Mouse (Mus musculus): ENCODE data around the gene 1700061G19Rik. TPM values are rescaled to one million over a fixed set of nuclear protein-coding genes. Genes with fewer than 3 reads are reported as not detected.
A peak's percentile ranks its signal among the peaks of the same experiment; 100 is the strongest.

1700061G19Rik gene
- total RNA-seq, 1 experiment, result 17.3 TPM

DNA sequence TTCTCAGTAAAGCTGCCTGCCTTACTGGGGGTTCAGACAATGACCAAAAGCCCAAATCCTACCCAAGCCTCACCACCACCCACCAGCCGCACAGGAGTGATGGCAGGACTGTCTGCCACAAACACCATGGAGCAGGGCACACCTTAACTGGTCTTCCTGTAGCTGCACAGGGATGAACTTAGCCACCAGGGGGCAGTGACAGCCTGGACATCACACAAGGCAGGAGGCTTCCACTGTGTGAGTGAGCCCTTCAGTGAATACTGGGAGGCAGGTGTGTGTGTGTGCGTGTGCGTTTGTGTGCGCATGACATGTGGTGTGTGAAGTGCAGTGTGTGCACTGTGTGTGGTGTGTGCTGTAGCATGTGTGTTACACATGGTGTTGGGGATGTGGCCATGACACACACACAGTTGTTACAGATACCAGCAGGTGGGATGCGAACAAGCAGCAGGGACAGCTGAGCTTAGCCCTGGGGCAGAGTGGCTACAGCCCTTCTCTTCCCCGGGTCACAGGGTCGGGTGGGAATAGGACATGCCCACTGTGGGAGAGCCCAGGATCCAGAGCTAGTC, 22.4 kb downstream of the 1700061G19Rik start:
- TF ChIP-seq ZC3H11A (IDR thresholded peaks at IDR 0.05; ENCODE audit: borderline replicate concordance, low read depth, low read length) (peak; percentile 66; the same call in 1 of the 2 replicates), MAFK (IDR thresholded peaks at IDR 0.05; ENCODE audit: insufficient read depth, low read depth, low read length) (no peak), HCFC1 (IDR thresholded peaks at IDR 0.05; ENCODE audit: borderline replicate concordance, insufficient read depth, low read length) (no peak), CHD2 (IDR thresholded peaks at IDR 0.05; ENCODE audit: low read depth, low read length) (no peak), ZNF384 (IDR thresholded peaks at IDR 0.05; ENCODE audit: low read depth, low read length) (no peak)
- Histone ChIP-seq H3K9me3 (ENCODE audit: control insufficient read depth, insufficient read depth, low read depth, low read length) (no peaks in the 10 kb centered on the region), H3K36me3 (ENCODE audit: control insufficient read depth, insufficient read depth, low read length, poor library complexity, severe bottlenecking) (peaks cover 73% of the 10 kb centered on the region), H3K4me1 (ENCODE audit: control insufficient read depth in 2 of 2, insufficient read depth in 2 of 2, low read length in 2 of 2, poor library complexity in 1 of 2) (peaks cover 0 to 2% of the 10 kb centered on the region in 2 experiments; a peak in 1 of 4 replicates), H3K27ac (ENCODE audit: insufficient read depth, low read depth, low read length, poor library complexity, severe bottlenecking) (no peak overlapping the region), H3K4me3 (ENCODE audit: insufficient read depth in 1 of 2, low read depth in 1 of 2, low read length in 2 of 2, poor library complexity in 1 of 2, severe bottlenecking in 1 of 2) (no peak overlapping the region), H3K9ac (ENCODE audit: insufficient read depth, low read depth, low read length, poor library complexity, severe bottlenecking) (no peak overlapping the region)
- in situ Hi-C loops (cut with MboI; ENCODE audit: low sequenced_read_pairs in 2 of 2, unreplicated experiment in 2 of 2), result no loop called here
- peak; percentile 73 for DNase-seq (ENCODE audit: low read depth, low spot score)

DNA sequence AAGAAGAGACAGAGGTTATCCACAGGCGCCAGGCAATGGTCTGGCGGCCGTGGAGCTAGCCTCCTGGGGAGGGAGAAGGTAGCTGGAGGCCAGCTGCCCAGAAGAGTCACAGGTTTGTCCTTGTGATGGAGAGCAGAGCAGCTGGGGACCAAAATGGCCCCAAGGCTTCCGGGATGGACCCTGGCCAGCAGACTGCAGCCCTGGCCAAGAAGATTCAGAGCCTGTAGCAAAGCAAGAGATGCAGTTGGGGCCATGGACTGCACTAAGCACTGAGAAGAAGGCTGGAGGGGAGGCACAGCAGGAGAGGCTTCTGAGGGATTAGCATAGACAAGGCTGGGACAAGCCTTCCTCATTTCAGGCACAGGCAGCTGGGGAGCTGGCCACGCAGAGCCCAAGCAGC, 27.4 kb downstream of the 1700061G19Rik start:
- in situ Hi-C loops (cut with MboI; ENCODE audit: low sequenced_read_pairs in 2 of 2, unreplicated experiment in 2 of 2), result no loop called here
- no peak for DNase-seq (ENCODE audit: low read depth, low spot score)
- H3K36me3 ChIP-seq (ENCODE audit: control insufficient read depth, insufficient read depth, low read length, poor library complexity, severe bottlenecking), result peaks cover 55% of the 10 kb centered on the region

DNA sequence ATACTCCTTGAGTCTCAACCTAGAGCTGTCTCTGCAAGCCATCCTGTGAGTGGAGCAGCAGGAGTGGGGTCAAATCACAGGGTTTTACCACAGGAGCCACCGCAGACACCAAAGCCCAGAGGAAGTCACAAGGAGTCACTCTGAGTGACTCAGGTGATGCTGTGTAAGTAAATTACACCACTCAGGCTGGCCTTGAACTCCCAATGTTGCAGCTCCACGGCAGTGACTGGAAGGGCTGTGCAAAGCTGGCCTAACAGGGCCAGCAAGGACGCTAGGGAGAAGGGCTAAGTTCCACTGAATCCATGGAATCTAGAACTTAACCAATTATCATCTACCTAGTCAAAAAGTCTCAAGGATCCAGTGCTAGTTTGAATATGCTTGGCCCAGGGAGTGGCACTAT, 30.9 kb downstream of the 1700061G19Rik start:
- H3K9ac ChIP-seq (ENCODE audit: insufficient read depth, low read depth, low read length, poor library complexity, severe bottlenecking), result no peak overlapping the region
- no peak for DNase-seq (ENCODE audit: low read depth, low spot score)
- peaks cover 36% of the 10 kb centered on the region for H3K36me3 ChIP-seq (ENCODE audit: control insufficient read depth, insufficient read depth, low read length, poor library complexity, severe bottlenecking)
- in situ Hi-C loops (cut with MboI; ENCODE audit: low sequenced_read_pairs in 2 of 2, unreplicated experiment in 2 of 2), result no loop called here
- H3K4me1 ChIP-seq (ENCODE audit: control insufficient read depth in 2 of 2, insufficient read depth in 2 of 2, low read length in 2 of 2, poor library complexity in 1 of 2), result peaks cover 0 to 8% of the 10 kb centered on the region in 2 experiments; a peak in 1 of 4 replicates
- H3K9me3 ChIP-seq (ENCODE audit: control insufficient read depth, insufficient read depth, low read depth, low read length), result no peaks in the 10 kb centered on the region
- no peak overlapping the region for H3K4me3 ChIP-seq (ENCODE audit: insufficient read depth in 1 of 2, low read depth in 1 of 2, low read length in 2 of 2, poor library complexity in 1 of 2, severe bottlenecking in 1 of 2)
- no peak overlapping the region for H3K27ac ChIP-seq (ENCODE audit: insufficient read depth, low read depth, low read length, poor library complexity, severe bottlenecking)
- TF ChIP-seq CHD2 (IDR thresholded peaks at IDR 0.05; ENCODE audit: low read depth, low read length) (no peak), HCFC1 (IDR thresholded peaks at IDR 0.05; ENCODE audit: borderline replicate concordance, insufficient read depth, low read length) (no peak), ZNF384 (IDR thresholded peaks at IDR 0.05; ENCODE audit: low read depth, low read length) (no peak)

More for the DNA sequence above, 27.4 kb downstream of the 1700061G19Rik start:
- Histone ChIP-seq H3K9me3 (ENCODE audit: control insufficient read depth, insufficient read depth, low read depth, low read length) (no peaks in the 10 kb centered on the region), H3K4me3 (ENCODE audit: insufficient read depth in 1 of 2, low read depth in 1 of 2, low read length in 2 of 2, poor library complexity in 1 of 2, severe bottlenecking in 1 of 2) (no peak overlapping the region), H3K9ac (ENCODE audit: insufficient read depth, low read depth, low read length, poor library complexity, severe bottlenecking) (no peak overlapping the region), H3K27ac (ENCODE audit: insufficient read depth, low read depth, low read length, poor library complexity, severe bottlenecking) (no peak overlapping the region), H3K4me1 (ENCODE audit: control insufficient read depth in 2 of 2, insufficient read depth in 2 of 2, low read length in 2 of 2, poor library complexity in 1 of 2) (peaks cover 0 to 8% of the 10 kb centered on the region in 2 experiments; a peak in 1 of 4 replicates)
- TF ChIP-seq MAFK (IDR thresholded peaks at IDR 0.05; ENCODE audit: insufficient read depth, low read depth, low read length) (no peak), CHD2 (IDR thresholded peaks at IDR 0.05; ENCODE audit: low read depth, low read length) (no peak), ZNF384 (IDR thresholded peaks at IDR 0.05; ENCODE audit: low read depth, low read length) (no peak), HCFC1 (IDR thresholded peaks at IDR 0.05; ENCODE audit: borderline replicate concordance, insufficient read depth, low read length) (no peak), ZC3H11A (IDR thresholded peaks at IDR 0.05; ENCODE audit: borderline replicate concordance, low read depth, low read length) (no peak)

DNA sequence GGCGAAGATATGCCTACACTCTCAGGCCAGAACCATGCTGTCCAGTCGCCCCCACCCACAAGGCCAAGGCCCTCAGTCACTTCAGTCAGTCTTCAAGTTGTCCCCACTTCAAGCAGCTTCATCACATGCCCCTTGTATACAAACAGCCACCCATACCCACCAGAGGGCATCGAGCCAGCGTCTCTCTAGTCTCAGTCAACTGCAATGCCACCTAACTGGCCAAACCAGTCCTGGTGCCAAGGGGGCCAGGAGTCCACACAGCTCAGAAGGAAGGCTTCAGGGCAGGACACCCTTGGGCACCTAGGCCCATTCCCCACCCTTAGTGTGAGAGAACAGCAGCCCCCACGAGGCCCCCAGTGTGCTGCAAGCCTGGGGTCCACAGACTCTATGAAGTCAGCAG, 31.8 kb downstream of the 1700061G19Rik start:
- peaks cover 0 to 8% of the 10 kb centered on the region in 2 experiments; a peak in 1 of 4 replicates for H3K4me1 ChIP-seq (ENCODE audit: control insufficient read depth in 2 of 2, insufficient read depth in 2 of 2, low read length in 2 of 2, poor library complexity in 1 of 2)
- peaks cover 26% of the 10 kb centered on the region for H3K36me3 ChIP-seq (ENCODE audit: control insufficient read depth, insufficient read depth, low read length, poor library complexity, severe bottlenecking)
- no peak for TF ChIP-seq MAFK (IDR thresholded peaks at IDR 0.05; ENCODE audit: insufficient read depth, low read depth, low read length)
- no peak for TF ChIP-seq HCFC1 (IDR thresholded peaks at IDR 0.05; ENCODE audit: borderline replicate concordance, insufficient read depth, low read length)
- no peak for TF ChIP-seq ZNF384 (IDR thresholded peaks at IDR 0.05; ENCODE audit: low read depth, low read length)
- TF ChIP-seq CHD2 (IDR thresholded peaks at IDR 0.05; ENCODE audit: low read depth, low read length), result no peak
- no peak for TF ChIP-seq ZC3H11A (IDR thresholded peaks at IDR 0.05; ENCODE audit: borderline replicate concordance, low read depth, low read length)
- no peak overlapping the region for H3K27ac ChIP-seq (ENCODE audit: insufficient read depth, low read depth, low read length, poor library complexity, severe bottlenecking)
- H3K9me3 ChIP-seq (ENCODE audit: control insufficient read depth, insufficient read depth, low read depth, low read length), result no peaks in the 10 kb centered on the region
- H3K9ac ChIP-seq (ENCODE audit: insufficient read depth, low read depth, low read length, poor library complexity, severe bottlenecking), result no peak overlapping the region
- in situ Hi-C loops (cut with MboI; ENCODE audit: low sequenced_read_pairs in 2 of 2, unreplicated experiment in 2 of 2), result no loop called here
- H3K4me3 ChIP-seq (ENCODE audit: insufficient read depth in 1 of 2, low read depth in 1 of 2, low read length in 2 of 2, poor library complexity in 1 of 2, severe bottlenecking in 1 of 2), result no peak overlapping the region
- DNase-seq (ENCODE audit: low read depth, low spot score), result no peak
